Mouse (Mus musculus): Measurements from ENCODE around the gene Deaf1.

DNA sequence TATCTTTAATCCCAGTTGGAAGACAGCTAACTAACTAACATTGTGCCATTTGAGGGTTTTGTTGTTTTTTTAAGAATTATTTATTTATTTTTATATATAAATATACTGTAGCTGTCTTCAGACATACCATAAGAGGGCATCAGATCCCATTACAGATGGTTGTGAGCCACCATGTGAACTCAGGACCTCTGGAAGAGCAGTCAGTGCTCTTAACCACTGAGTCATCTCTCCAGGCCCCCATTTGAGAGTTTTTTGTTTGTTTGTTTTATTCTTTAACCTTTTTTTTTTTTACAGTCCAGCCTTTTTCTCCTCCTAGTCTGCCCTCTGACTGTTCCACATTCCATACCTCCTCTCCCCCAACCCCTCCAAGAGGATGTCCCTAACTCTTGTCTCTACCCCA is 3.2 kb upstream of the Deaf1 start:
- TF ChIP-seq CTCF (conservative IDR thresholded peaks at IDR 0.05; ENCODE audit: low read length) (no peak), NANOG (IDR thresholded peaks at IDR 0.05; ENCODE audit: borderline replicate concordance, low read length) (no peak), POU5F1 (IDR thresholded peaks at IDR 0.05; ENCODE audit: borderline replicate concordance, low read length) (no peak)

All from E14TG2a.4 (cell line).